Mouse (Mus musculus): ENCODE data around the gene Agxt. TPM values are rescaled to one million over a fixed set of nuclear protein-coding genes. Genes with fewer than 3 reads are reported as not detected.

Gene Agxt
- total RNA-seq, 2 experiments from 2014 or later: not detected

- DNase-seq: no peak
These were observed 16.0 kb downstream of the Agxt start for GRCm38 (mm10) chr1:93150907-93151661.

DNA sequence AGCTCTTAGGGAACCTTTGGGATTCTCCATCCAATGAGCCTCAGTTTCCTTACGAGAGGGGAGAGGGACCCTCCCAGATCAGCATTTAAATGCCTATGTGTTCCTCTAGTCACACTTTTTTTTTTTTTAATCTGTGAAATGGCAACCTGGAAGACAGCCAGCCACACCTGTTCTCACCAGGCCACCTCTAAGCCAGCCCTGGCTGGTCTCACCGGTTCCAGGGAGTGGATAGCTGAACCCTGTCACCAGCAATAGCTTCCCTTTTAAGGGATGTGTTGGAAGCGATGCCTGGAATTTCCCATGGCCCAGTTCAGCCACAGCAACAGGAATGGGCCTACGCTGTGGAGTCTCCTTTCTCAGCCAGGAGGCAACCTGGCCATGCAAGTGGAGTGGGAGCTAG lies 22.5 kb downstream of the Agxt start:
- DNase-seq: no peak

DNA sequence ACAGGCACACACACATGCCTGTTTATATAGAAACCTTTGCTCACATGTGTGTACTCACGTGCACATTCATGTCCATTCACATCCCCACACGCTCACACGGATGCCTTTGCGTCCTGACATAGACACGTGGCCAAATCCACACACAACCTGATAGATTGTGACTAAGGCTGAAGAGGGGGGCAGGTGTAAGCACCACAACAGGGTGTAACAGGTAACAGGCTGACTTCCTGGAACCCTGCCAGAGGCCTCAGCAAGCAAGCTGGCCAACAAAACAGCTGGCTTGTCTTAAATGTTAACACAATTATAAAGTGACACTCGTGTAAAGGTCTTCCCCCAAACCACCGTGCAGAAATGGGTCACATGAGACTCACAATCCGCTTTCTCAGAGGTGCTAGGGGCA lies 23.9 kb downstream of the Agxt start:
- DNase-seq: no peak

DNA sequence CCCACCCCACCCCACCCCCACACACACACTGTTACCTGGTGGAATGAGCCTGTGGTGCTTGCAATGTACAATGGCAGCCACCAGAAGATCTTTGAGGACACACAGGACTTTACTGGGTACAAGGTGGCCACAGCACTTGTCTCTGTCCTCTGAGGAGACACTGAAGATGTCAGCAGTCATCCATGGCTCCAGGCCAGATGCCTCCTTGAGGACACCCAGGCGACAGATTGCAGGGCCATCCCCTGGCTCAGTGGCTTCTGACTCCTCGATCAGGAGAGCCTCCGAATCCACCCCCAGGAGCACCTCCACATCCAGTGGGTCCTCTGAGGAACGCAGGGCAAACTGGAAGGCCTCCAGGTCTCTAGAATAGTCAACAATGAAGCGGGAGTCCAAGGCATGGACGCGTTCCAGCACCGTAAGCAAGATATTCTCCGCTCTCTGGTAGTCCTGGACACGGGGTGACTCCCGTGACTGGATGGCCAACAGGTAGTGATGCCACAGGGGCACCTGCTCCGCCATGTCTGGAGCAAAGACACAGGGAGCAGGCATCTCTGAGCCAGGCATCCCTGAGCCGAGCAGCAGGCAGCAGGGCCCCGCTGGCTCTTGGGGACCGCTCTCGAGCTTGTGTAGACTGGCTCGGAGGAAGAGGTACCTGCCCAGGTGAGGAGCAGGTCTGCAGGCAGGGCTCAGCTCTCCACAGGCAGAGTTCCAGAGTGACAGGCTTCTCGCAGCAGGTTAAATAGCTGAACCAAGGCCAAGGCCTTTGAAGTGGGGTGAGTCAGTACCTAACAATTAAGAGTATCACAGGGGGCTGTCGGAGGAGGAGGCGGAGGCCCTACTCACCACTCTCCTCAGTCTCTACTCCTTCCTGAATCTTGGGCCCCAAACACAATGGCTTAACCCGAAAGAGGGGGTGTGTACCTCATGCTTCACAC lies 24.8 kb downstream of the Agxt start:
- no peak for DNase-seq

GRCm38 (mm10) chr1:93160501-93161133 lies 25.6 kb downstream of the Agxt start, which contains the start of gene 2310007B03Rik:
2310007B03Rik (minus strand) TSS chr1:93160948.
- DNase-seq: no peak

DNA sequence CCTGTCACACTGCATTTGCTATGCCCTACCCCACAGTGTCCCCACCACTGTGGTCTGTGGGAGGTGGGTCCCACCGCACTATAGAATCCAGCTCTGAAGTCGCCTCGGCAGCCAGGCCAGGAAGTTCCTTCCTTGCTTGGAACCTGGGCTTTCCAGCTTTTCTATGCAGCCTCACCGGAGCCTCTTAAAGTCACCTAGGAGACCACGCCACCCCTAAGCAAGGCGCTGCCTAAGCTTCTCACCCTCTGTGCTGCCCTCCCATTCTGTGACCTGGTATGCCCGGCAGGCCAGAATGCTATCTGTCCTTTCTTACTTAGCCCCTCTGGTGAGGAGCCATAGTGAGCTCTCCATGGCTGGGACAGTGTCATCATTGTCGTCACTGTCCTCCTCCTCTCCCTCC lies 26.3 kb downstream of the Agxt start:
- no peak for DNase-seq

DNA sequence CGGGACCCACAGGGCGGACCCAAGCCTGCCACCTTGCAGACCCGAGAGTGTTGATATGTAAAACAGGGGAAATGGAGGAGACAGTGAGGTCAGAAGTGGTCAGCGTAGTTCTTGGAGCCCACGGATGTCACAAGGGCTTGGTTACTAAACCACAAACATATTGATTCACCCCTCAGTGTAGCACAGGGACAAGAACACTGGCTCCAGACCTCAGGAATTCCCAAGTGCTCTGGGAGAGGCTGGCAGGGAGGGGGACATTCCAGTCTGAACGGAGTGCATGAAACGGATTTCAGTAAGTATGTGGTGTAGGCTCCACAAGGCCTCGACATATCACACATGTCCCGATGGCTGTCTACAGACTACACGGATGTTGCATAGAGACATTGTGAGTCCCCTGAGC lies 26.9 kb downstream of the Agxt start:
- DNase-seq: no peak

DNA sequence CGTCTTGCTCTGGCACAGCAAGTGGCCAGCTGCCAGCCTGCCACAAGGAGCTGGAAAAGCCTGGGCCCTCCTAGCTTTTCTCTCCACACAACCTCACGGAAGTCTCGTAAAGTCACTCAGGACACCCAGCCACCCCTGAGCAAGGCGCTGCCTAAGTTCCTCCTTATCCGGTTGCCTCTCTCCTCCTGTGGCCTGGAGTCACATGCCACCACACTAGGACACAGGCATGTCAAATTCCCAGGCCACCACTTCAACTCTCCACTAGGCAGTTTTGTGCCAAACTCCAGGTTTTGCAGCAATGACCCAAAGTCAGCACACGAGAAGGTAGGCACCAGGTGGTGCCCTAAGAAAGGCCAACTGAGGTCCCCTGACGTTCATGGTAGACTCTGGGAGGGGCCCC lies 27.5 kb downstream of the Agxt start:
- no peak for DNase-seq

DNA sequence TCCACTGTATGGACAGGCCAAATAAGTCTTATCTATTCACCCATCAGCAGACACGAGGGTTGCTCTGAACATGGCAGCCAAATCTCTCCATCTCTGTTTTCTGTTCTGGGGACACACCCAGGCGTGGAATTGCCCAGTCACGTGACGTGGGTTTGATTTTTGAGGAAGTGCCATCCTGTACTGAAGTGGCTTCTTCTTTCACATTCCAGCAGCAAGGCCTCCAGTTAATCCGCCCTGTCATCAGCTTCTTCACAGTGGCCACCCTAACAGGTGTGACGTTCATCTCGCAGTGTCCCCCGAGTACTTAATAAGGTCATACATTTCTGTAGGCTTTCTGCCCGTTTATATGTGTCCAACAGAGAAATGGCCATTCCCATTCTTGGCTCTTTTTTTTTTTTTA lies 30.4 kb downstream of the Agxt start:
- no peak for DNase-seq

DNA sequence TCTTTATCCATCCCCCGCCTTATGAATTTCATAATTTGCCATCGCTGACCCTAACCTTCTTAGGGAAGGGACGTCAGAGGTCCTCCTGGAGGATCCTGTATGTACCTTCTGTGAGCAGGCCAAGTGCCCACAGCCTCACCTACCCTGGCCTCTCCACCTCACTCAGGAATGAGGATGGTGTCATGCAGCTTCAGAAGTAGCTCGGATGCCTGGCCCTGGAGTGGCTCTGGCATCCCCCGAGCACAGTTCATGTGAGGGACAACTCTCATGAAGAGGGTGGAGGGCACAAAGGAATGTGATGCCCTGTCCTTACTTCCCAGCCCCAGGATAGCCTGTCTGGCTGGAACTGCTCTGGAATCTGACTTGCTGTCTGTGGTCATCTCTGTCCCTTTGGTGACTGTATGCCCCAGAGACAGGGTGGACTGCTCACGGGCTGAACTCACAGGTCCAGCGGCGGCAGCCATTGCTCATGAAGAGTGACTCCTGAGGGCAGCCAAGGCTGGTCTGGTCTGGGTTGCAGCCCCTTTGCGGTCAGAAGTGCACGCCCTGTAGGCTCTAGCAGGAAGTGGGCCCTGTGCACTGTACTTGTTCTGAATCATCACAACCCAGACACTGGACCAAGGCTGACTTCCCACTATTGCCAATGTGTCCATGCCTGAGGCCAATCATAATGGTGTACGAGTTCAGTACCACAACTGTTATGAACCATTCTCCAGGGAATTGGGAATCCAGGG lies 31.5 kb downstream of the Agxt start:
- DNase-seq: no peak

- DNase-seq: no peak
These were observed 33.3 kb downstream of the Agxt start, which contains the start of gene Crocc2 for GRCm38 (mm10) chr1:93168295-93168775. Crocc2 (plus strand) TSS chr1:93168725.

DNA sequence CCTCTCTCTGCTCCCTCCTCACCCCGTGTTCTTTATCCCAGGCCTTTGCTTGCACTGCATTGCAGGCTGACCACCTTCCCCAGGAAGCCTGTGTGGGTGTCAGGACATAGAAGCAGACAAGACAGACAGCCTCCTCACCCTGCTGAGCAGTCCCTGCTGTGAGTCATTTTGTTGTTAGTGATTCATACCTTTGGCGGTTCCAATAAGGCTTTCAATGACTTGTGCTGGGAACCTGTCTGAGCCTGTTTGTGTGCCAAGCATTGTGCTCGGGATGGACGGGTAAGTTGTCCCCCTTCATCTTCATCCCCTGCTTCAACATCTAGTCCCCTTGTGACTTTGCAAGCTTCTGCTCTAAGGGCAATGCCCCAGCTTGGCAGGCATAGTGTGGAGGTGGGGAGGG lies 38.6 kb downstream of the Agxt start:
- DNase-seq: no peak

DNA sequence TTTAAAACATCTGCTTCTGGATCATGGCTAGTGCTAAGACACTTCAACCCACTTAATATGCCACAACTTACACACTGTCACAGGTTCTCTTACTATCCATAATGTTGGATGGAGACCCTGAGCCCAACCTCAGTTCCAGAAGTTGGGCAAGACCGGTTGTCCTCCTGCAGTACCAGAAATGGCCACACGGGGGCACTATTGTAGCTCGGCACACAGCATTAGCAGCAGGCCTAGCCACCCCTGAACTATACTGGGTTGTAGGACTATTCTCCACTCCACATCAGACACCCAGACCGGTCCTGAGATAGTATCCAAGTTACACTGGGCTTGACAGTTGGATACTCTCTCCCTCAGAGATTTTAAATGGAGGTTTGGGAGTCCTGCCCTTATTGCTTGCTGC lies 39.4 kb downstream of the Agxt start:
- DNase-seq: peak; percentile 91

GRCm38 (mm10) chr1:93175849-93176248 lies 40.8 kb downstream of the Agxt start:
- no peak for DNase-seq

DNA sequence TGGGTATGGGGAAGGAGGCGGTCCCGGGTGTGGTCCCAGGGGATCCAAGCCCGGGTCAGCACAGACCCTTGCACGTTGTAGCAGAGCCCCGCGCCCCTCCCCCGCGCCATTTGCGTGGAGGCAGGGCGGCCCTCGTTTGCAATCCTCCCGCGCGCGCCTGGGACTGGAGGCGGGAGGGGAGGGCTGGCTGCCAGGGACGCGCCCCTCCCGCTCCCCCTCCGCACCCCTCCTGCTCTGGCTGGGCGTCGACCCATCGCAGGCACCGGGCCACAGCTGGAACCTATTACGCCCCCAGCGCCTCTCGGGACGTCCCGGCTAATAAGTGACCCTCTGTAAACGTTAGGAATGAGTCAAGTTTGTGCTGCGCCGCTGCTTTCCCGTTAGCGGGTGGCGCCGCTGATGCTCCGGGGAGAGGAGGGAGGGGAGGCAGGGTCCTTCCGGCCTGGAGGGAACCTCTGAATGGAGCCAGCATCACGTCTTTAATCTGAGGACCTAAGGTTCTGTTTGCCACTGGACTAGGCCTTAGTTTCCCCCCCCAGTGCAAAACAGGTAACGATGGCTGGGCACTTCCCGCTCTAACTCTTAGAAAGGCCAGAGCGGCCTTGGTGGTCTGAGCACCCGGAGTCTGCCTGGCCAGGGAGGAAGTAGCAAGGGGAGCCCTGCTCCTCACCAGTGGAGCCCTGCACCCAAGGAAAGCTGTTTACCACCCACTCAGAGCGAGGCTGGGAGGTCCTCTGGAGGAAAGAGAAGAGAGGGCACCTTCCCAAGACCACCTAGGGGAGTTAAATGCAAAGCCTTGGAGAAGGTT lies 41.7 kb downstream of the Agxt start:
- DNase-seq: peak; percentile 81

- DNase-seq: no peak
These were observed 47.2 kb downstream of the Agxt start for GRCm38 (mm10) chr1:93182281-93182680.

DNA sequence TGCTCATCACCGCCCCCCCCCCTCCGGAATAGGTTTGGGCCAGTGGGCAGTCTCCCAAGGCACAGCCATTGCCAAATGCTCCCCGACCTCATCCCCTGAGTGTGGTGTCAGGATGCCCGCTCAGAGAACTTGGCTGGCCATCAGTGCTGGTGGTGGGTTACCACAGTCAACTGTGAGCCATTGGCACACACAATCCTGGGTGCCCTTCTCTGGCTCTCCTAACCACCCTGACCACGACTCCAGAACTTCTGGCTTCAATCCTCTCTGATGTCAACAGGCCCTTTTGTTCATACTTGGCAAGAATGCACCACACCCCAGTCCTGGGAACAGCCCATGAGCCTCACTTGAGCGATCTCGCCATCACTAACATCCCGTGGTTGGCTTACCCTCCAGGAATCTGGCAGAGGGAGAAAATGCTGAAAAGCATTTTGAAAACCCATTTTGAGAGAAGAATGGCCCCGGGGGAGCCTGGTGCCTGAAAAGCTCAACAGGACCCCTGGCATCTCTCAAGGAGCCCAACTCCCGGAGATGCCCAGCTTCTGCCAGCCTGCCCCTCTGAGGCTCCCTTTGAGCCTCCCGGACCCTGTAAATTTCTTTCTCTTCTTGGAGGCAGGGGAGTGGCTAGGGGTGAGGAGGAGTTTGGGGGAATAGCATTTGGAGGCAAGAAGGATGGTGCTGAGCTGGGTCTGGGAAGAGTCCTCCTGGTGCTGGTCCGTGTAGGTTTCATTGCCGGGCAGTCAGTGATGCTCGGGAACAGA lies 49.2 kb downstream of the Agxt start:
- DNase-seq: no peak

- no peak for DNase-seq
These were observed 55.8 kb downstream of the Agxt start for GRCm38 (mm10) chr1:93190726-93191305.

GRCm38 (mm10) chr1:93194961-93195360 lies 59.9 kb downstream of the Agxt start:
- DNase-seq: no peak

Data from heart, postnatal 4 days (tissue).